14 mouse cellular contexts compared by ENCODE assay signal in genomic region chr12:70698466-70698865, GRCm38 (mm10).
DNase-seq lines count a peak whose midpoint lies in the region; ATAC-seq lines count a peak whose summit lies in the region.
"Had no signal": no experiment of that assay in that cellular context is flagged by ENCODE, and none has a peak within 500 bp of the region (broad histone marks: within the 10 kb centered on the region; RNA-seq: fewer than 3 reads in every experiment).

No protein-coding gene starts in this region.

- peak; percentile 91 for DNase-seq in heart, adult 11 months
- DNase-seq in heart, postnatal 14 days: no peak
- DNase-seq in CD4-positive, CD25-positive, alpha-beta regulatory T cell, adult 2 months (ENCODE audit: low read depth, low spot score): peak; percentile 25
- DNase-seq in right cerebral cortex, postnatal 10 days (ENCODE audit: low spot score in 2 of 2): peak; percentile 46 to 60
- no peak for DNase-seq in thymus, postnatal 36 days
- DNase-seq in urinary bladder, postnatal 36 days (ENCODE audit: low spot score in 2 of 2): no peak
- no peak for DNase-seq in heart, adult 18-20 months
- DNase-seq: adrenal gland, adult 2 months; cerebellum, adult 8-10 months; forebrain, postnatal 0 days; liver, embryonic 13.5 days had no signal

- peak; percentile 55 to 75; a peak in 3 of 4 replicates for ATAC-seq in hematopoietic stem cell, adult 5-6 weeks (replicated peaks in 1 of 2; ENCODE audit: insufficient read depth in 1 of 2, low FRiP score in 2 of 2, low TSS enrichment in 1 of 2, low read depth in 1 of 2, poor library complexity in 2 of 2, severe bottlenecking in 2 of 2)
- ATAC-seq: forebrain, postnatal 0 days; intestine, embryonic 15.5 days; lung, postnatal 0 days had no signal

- intact Hi-C loops in heart, postnatal 14 days (cut with DNase I): no loop called here

Comparison
In these comparisons a context has a peak if more than half of its experiments do, and no peak if none do; other contexts are left out.
1. DNase-seq: peak in heart, adult 11 months (single experiment), CD4-positive, CD25-positive, alpha-beta regulatory T cell, adult 2 months (single experiment) and right cerebral cortex, postnatal 10 days (2 of 2); none in heart, postnatal 14 days (0 of 2), thymus, postnatal 36 days (0 of 2), urinary bladder, postnatal 36 days (0 of 2) and heart, adult 18-20 months (0 of 2).